Mouse (Mus musculus) embryonic facial prominence, embryonic 13.5 days (tissue): ENCODE data around the gene Sorl1. TPM values are rescaled to one million over a fixed set of nuclear protein-coding genes. Genes with fewer than 3 reads are reported as not detected.

Experiments
- ATAC-seq: fragments of 200-750 bp; cut with Nextera tagmentation; 2 replicates; pipeline ENCODE4 v1.8.0; 2017; ENCODE audit warnings: low read depth; ENCODE audit not compliant: insufficient number of reproducible peaks, insufficient read depth, low FRiP score, low TSS enrichment
- H3K27ac ChIP-seq: fragments of 300-500 bp; sonication (generic); 2 replicates; pipeline ENCODE4 v1.5.1; 2015; ENCODE audit warnings: moderate library complexity, mild to moderate bottlenecking, inconsistent platforms
- H3K27me3 ChIP-seq: fragments of 300-500 bp; sonication (generic); 2 replicates; pipeline ENCODE4 v1.6.1; 2015; ENCODE audit warnings: mild to moderate bottlenecking, inconsistent platforms
- H3K36me3 ChIP-seq: fragments of 300-500 bp; sonication (generic); 2 replicates; pipeline ENCODE4 v1.6.1; 2015; ENCODE audit warnings: mild to moderate bottlenecking, inconsistent platforms
- H3K4me1 ChIP-seq: fragments of 300-500 bp; sonication (generic); 2 replicates; pipeline ENCODE4 v1.6.1; 2015; ENCODE audit warnings: inconsistent platforms
- H3K4me2 ChIP-seq: fragments of 300-500 bp; sonication (generic); 2 replicates; pipeline ENCODE4 v1.6.1; 2015; ENCODE audit warnings: moderate library complexity, mild to moderate bottlenecking, inconsistent platforms
- H3K4me3 ChIP-seq: fragments of 300-500 bp; sonication (generic); 2 replicates; pipeline ENCODE4 v1.5.1; 2015; ENCODE audit warnings: mild to moderate bottlenecking, inconsistent platforms
- H3K9ac ChIP-seq: fragments of 300-500 bp; sonication (generic); 2 replicates; pipeline ENCODE4 v1.6.1; 2015; ENCODE audit warnings: mild to moderate bottlenecking, inconsistent platforms
- H3K9me3 ChIP-seq: fragments of 300-500 bp; sonication (generic); 2 replicates; pipeline ENCODE4 v1.6.1; 2016; ENCODE audit warnings: inconsistent platforms
- WGBS: fragments of 180-500 bp; shearing (Covaris S2); methylation state at CpG from one replicate; pipeline ENCODE4 v1.1.7; 2015; ENCODE audit warnings: mixed read lengths; 5-methylcytosine and 5-hydroxymethylcytosine counted together
- polyA plus RNA-seq: library from polyadenylated mRNA; unstranded; fragments of >200 nt; fragmentation: Nextera tagmentation; extraction: Ambion mirVana; gene quantifications from 2 replicates; pipeline ENCODE4 v1.2.1, GENCODE M21; 2015

The Sorl1 gene
- polyA plus RNA-seq, 1 experiment from 2014 or later, result 6.6 TPM

DNA sequence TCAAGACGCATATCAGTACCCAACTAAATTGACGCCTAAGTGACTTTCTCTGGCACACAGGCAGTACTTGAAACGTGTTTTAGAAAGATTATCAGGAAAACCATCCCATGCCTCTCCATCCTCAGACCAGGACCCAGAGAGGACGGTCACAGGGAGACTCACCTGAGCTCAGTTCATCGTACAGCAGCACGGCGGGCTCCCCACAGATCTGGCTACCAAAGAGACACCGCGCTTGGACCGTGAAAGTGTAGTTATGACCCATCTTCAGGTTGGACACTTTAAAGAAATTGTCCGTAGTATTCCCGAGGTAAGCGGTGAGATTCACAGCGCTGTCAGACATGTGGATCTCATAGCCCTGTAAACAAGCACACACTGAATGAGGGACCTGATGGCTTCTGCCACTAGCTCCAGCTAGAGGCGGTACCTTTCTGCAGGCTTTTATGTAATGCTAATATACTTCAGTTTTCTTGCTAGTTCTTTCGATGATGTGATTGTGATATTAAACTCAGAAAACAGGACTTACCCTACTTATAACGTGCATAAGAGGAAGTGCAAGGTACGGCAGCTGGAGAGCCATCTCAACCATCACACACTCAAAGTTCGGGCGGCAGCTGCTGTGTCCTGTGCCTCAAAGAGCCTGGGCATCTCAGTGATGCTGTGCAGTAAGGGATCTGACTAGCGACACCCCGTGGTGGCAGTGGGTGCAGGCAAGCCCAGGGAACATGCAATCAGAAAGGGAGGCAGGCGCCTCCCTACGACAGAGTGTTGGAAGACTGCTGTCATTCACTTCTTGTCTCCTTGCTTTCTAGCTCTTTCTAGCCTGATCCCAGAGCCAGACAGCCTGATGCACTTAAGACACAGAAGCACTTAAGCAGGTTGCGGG is 150.1 kb downstream of the Sorl1 start:
- H3K4me2 ChIP-seq, result no peak overlapping the region
- ATAC-seq, result no peak
- H3K9me3 ChIP-seq, result no peaks in the 10 kb centered on the region
- no peak overlapping the region for H3K4me3 ChIP-seq
- H3K4me1 ChIP-seq, result 0 out of 2 replicates have a peak, but pooled peaks cover 5% of the 10 kb centered on the region
- no peaks in the 10 kb centered on the region for H3K27me3 ChIP-seq
- peaks cover 56% of the 10 kb centered on the region for H3K36me3 ChIP-seq
- H3K27ac ChIP-seq, result no peak overlapping the region
- WGBS, result 70% methylated on average over 25 of the region's 25 CpGs
- no peak overlapping the region for H3K9ac ChIP-seq

DNA sequence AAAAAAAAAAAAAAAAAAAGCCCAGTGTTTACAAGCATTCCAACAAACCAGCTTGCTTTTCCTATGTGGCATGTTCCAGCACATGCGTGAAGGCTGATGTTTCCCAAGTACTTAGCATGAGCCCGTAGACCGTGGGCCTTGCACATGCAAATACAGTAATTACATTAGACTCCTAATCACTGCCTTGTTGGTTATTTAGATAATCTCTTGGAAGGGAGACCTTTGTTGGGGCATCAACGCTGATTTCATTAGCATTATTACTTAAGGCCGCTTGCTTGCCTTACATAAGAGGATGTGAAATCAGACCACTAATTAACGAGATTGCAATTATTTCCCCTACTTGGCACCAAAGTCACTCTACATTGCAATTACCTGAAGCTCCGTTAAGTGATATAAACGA is 154.1 kb downstream of the Sorl1 start:
- peaks cover 30% of the 10 kb centered on the region for H3K36me3 ChIP-seq
- no peaks in the 10 kb centered on the region for H3K27me3 ChIP-seq
- 0 out of 2 replicates have a peak, but pooled peaks cover 5% of the 10 kb centered on the region for H3K4me1 ChIP-seq
- H3K9me3 ChIP-seq, result no peaks in the 10 kb centered on the region
- no peak for ATAC-seq
- H3K4me3 ChIP-seq, result no peak overlapping the region
- no peak overlapping the region for H3K4me2 ChIP-seq
- WGBS, result 87% methylated on average over 8 of the region's 8 CpGs
- H3K9ac ChIP-seq, result no peak overlapping the region
- no peak overlapping the region for H3K27ac ChIP-seq

DNA sequence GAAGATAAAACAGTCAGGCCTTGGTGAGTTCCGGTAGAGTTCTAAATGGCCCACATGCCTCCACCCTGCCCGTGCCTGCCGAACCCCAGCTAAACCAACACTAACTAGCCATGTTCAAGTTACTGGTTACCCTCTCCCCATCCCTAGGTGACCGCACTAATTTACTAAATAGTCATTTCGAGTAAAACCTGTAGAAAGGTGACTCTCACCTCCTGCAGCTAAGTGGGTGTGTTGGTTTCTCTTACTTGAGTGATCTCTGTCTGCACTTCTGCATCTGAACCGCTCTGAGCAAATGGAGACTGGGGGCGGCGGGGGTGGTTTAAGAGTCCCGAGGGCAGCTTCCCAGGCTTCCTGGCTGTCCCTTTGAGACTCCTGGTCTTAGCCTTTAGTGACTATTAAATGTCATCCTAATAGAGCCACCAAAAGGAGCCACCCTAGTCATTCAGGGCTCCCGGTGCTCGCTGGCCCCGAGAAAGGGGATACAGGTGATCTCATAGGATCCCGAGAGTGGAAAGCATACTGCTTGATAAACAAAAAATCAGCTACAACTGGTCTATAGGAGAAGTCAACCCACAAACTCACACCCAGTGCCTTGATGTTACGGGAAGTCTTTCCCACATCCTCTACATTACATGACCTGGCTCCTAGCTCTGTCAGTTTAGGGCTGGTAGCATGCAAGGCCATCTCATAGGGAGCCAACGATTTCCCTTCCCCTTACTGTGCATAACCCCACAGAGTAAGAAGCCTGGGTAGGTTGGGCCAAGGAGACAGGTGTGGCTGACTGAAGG is 155.2 kb downstream of the Sorl1 start:
- H3K27me3 ChIP-seq, result no peaks in the 10 kb centered on the region
- ATAC-seq, result no peak
- WGBS, result 92% methylated on average over 15 of the region's 15 CpGs

DNA sequence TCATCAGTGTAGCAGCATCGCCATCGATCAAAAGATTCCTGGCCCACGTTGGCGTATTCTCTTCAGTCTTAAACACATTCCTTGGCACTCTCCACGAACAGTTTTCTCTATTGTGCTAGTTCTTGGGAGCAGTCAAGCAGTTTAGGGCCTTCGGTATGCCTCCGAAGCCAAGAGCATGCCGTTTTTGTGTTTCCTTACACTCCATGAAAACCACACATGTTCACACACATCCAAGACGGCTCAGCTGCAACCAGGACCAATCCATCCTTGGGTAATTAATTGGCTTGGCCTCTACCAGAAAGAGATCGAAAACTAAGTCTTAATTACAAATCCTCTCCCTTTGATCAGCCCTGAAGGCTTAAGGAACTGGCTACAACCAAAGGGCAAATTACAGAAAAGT is 162.8 kb downstream of the Sorl1 start:
- Histone ChIP-seq H3K9ac (no peak overlapping the region), H3K27me3 (no peaks in the 10 kb centered on the region), H3K36me3 (no peaks in the 10 kb centered on the region), H3K9me3 (no peaks in the 10 kb centered on the region), H3K4me1 (peaks cover 15% of the 10 kb centered on the region), H3K27ac (peak overlapping the region; percentile 48; the same call in 1 of the 2 replicates), H3K4me2 (no peak overlapping the region), H3K4me3 (no peak overlapping the region)
- ATAC-seq, result no peak
- WGBS, result 56% methylated on average over 10 of the region's 10 CpGs

More for the DNA sequence above, 155.2 kb downstream of the Sorl1 start:
- Histone ChIP-seq H3K9ac (no peak overlapping the region), H3K27ac (no peak overlapping the region), H3K4me2 (no peak overlapping the region), H3K9me3 (no peaks in the 10 kb centered on the region), H3K4me3 (no peak overlapping the region), H3K36me3 (peaks cover 28% of the 10 kb centered on the region), H3K4me1 (no peaks in the 10 kb centered on the region)

- Histone ChIP-seq H3K4me1 (peaks cover 23% of the 10 kb centered on the region), H3K4me2 (no peak overlapping the region), H3K9ac (no peak overlapping the region), H3K4me3 (no peak overlapping the region), H3K27me3 (no peaks in the 10 kb centered on the region), H3K36me3 (no peaks in the 10 kb centered on the region), H3K9me3 (no peaks in the 10 kb centered on the region), H3K27ac (no peak overlapping the region)
- 82% methylated on average over 9 of the region's 9 CpGs for WGBS
- ATAC-seq, result no peak
These were observed 165.8 kb downstream of the Sorl1 start for GRCm38 (mm10) chr9:41958282-41958681.

DNA sequence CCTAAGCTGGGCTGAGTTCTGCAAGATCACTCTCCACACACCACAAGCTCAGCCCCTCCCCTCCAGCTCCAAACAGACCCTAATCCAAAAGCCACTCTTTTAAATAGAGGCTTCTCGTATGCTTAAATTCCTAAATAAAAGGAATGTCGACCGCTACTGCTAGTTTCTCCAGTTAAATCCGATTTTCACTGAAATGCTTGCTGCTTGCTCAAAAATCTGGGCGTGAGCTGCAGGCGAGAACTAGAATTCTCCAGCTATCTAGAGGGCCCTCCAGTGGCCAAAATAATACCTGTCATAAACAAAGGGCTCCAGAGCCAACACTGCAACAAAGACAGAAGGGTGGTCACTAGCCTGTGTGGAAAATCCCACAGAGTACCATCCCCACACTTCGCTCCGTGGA is 170.6 kb downstream of the Sorl1 start:
- no peaks in the 10 kb centered on the region for H3K27me3 ChIP-seq
- 4% methylated on average over 8 of the region's 8 CpGs for whole genome bisulfite sequencing
- peak overlapping the region; percentile 56 for H3K9ac ChIP-seq
- H3K36me3 ChIP-seq, result no peaks in the 10 kb centered on the region
- H3K27ac ChIP-seq, result peak overlapping the region; percentile 99
- ATAC-seq, result no peak
- peak overlapping the region; percentile 70 for H3K4me2 ChIP-seq
- no peaks in the 10 kb centered on the region for H3K9me3 ChIP-seq
- 0 out of 2 replicates have a peak overlapping the region, but pooled peaks have one; percentile 9 for H3K4me3 ChIP-seq
- peaks cover 39% of the 10 kb centered on the region for H3K4me1 ChIP-seq

- ATAC-seq, result no peak
- Histone ChIP-seq H3K27me3 (no peaks in the 10 kb centered on the region), H3K4me1 (peaks cover 39% of the 10 kb centered on the region), H3K9ac (peak overlapping the region; percentile 51; the same call in 1 of the 2 replicates), H3K36me3 (no peaks in the 10 kb centered on the region), H3K4me3 (no peak overlapping the region), H3K27ac (peak overlapping the region; percentile 99), H3K4me2 (peak overlapping the region; percentile 70), H3K9me3 (no peaks in the 10 kb centered on the region)
- 24% methylated on average over 7 of the region's 7 CpGs for WGBS
These were observed 171.4 kb downstream of the Sorl1 start for GRCm38 (mm10) chr9:41952650-41953204.

DNA sequence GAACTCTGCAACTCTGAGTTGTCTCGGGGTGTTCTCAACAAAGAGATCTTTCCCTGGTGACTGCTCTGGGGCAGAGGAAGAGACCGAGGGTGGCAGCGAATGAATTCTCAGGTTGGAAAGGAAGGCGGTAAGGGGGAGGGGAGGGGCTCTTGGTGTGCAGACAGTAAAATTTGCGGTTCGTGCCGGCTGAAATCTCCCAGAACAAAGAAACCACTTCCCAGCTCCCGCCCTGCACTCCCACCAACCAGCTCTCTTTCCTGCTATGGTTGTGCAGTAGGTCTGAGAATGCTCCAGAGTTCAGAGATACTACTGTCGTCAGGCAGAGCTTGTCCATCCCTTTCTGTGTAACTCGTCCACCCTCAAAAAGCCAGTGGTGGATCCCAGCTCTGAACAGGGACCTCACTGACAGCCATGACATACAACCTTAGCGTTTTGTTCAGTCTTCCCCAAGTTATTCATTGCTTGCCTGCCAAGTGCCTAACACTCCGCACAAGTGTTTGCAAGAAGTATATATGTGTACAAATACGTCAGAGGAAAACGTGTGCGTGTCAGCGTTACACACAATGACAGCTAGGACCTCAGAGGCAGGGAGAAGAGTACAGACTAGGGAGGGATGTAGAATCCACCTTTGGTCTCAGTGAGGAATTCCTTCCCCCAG is 172.5 kb downstream of the Sorl1 start:
- Histone ChIP-seq H3K36me3 (no peaks in the 10 kb centered on the region), H3K27me3 (no peaks in the 10 kb centered on the region), H3K4me3 (peak overlapping the region; percentile 48), H3K9me3 (no peaks in the 10 kb centered on the region), H3K9ac (peak overlapping the region; percentile 83), H3K27ac (peak overlapping the region; percentile 99), H3K4me2 (peak overlapping the region; percentile 70), H3K4me1 (peaks cover 39% of the 10 kb centered on the region)
- 10% methylated on average over 16 of the region's 16 CpGs for WGBS
- ATAC-seq, result peak; percentile 38

DNA sequence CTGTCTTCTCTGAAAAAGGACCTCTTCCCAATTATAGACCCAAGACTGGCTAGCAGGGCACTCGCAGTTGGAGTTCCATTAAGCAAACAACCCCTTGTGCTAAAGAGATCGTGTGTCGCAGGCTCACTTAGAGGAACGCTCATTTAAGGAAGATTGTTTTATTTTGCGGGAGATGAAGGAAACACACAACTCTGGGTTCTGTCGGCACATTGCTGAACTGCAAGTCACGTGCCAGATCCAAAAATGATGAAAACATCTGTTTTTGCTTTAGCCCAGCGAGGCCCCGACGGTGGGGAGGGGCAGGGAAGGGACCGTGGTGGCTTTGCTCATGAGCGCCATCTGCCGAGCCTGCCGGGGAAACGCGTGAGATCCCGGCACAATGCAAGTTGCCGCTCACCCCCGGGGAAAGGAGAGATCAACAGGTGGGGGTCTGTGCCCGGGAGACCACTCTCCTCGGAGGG is 173.1 kb downstream of the Sorl1 start:
- ATAC-seq, result peak; percentile 77
- under 1% methylated on average over 21 of the region's 21 CpGs for WGBS

DNA sequence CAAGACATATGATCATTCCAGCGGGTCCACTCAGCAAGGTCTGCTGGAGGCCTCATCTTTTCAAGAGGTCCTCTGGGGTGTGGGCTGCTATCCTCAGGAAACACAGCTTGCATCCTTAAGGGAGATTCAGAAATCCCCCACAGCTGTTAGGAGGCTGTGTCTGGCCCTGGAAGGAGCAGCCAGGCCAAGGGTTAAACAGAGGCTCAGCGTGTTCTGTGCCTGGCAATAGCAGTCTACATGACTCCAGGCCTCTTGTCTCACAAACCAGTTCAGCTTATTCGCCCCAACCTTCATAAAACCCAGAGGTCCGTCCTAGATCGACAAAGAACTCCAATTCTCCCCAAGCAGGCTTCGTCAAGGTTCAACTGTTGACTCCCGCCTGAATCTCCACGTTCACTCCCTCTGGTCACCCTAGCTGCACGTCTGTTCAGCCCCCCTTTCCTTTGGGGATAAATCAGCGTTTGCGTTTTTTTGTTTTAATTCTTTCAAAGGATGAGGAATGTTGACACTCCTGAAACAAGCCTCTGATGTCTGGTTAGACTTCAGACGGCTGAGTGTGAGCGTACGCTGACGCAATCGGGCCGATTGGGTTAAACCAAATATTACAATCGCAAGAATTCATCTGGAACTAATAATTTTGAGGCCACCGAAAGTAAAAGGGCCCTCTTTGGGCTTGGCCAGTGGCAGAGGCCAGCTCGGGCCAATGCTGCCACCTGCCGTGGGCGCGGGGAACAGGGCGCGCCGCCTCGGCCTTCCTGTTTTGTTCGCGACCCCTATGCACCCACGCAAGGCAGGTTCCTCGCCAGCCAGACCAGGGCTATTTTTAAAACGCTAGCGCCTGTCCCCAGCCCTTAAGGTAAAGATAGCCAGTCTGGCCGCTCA is 173.7 kb downstream of the Sorl1 start:
- Histone ChIP-seq H3K9me3 (no peaks in the 10 kb centered on the region), H3K27me3 (no peaks in the 10 kb centered on the region), H3K4me2 (peak overlapping the region; percentile 70), H3K27ac (peak overlapping the region; percentile 99), H3K9ac (peak overlapping the region; percentile 83), H3K4me3 (peak overlapping the region; percentile 48), H3K4me1 (peaks cover 39% of the 10 kb centered on the region), H3K36me3 (no peaks in the 10 kb centered on the region)
- 2% methylated on average over 34 of the region's 34 CpGs for WGBS
- peak; percentile 62 for ATAC-seq

More for the DNA sequence above, 173.1 kb downstream of the Sorl1 start:
- H3K9me3 ChIP-seq, result no peaks in the 10 kb centered on the region
- H3K36me3 ChIP-seq, result no peaks in the 10 kb centered on the region
- peaks cover 39% of the 10 kb centered on the region for H3K4me1 ChIP-seq
- H3K27ac ChIP-seq, result peak overlapping the region; percentile 99
- H3K9ac ChIP-seq, result peak overlapping the region; percentile 83
- peak overlapping the region; percentile 70 for H3K4me2 ChIP-seq
- peak overlapping the region; percentile 48 for H3K4me3 ChIP-seq
- H3K27me3 ChIP-seq, result no peaks in the 10 kb centered on the region
